In the genomic region with DNA sequence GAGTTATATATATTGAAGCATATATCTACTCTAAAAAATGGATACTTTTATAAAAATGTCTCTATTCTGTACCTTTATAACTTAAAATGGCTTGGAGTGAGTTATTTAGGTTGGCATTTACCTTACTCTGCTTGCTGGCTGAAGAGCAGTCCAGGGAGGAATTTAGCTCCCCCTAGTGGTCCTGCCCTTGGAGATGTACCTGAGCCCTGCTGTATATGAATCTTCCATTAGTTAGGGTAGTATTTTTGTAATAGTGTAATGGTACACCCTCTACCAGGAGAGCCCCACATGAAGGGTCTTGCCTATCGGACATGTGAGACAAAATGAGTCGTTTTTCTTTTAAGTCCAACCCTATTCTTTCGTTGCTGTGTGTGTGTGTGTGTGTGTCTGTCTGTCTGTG, we compare ENCODE assay signal across 9 mouse cellular contexts. TPM values are rescaled to one million over a fixed set of nuclear protein-coding genes. Genes with fewer than 3 reads are reported as not detected.
DNase-seq lines count a peak whose midpoint lies in the region; ATAC-seq and TF ChIP-seq lines count a peak whose summit lies in the region.
"Had no signal": no experiment of that assay in that cellular context is flagged by ENCODE, and none has a peak within 500 bp of the region (broad histone marks: within the 10 kb centered on the region; RNA-seq: fewer than 3 reads in every experiment).

No protein-coding gene starts in this region.

- TF ChIP-seq CTCF in lung, embryonic 14.5 days (IDR thresholded peaks at IDR 0.05; ENCODE audit: low read depth), result peak; percentile 67

- peak; percentile 41 to 50 for DNase-seq in heart, postnatal 10 days
- DNase-seq in heart, embryonic 10.5 days (ENCODE audit: low spot score), result no peak
- DNase-seq in CD4-positive, CD25-positive, alpha-beta regulatory T cell, adult 2 months (ENCODE audit: low read depth, low spot score), result peak; percentile 82
- peak; percentile 70 for DNase-seq in ZHBTc4 (ENCODE audit: low read depth, low spot score)
- peak; percentile 63 for DNase-seq in lung, embryonic 14.5 days
- peak; percentile 31 to 36 for DNase-seq in thymus, postnatal 36 days
- DNase-seq in urinary bladder, adult 18-20 months (ENCODE audit: low spot score in 2 of 2), result no peak

- no peaks in the 10 kb centered on the region for H3K9me3 ChIP-seq in heart, embryonic 10.5 days
- no peaks in the 10 kb centered on the region for H3K9me3 ChIP-seq in lung, embryonic 14.5 days (ENCODE audit: low read depth, low read length)
- H3K9me3 ChIP-seq: megakaryocyte, embryonic 14.5 days had no signal

- no peak overlapping the region for H3K27ac ChIP-seq in heart, embryonic 10.5 days
- H3K27ac ChIP-seq in lung, embryonic 14.5 days (ENCODE audit: low read depth), result no peak overlapping the region

- peaks cover 9% of the 10 kb centered on the region for H3K36me3 ChIP-seq in heart, embryonic 10.5 days
- peaks cover 28% of the 10 kb centered on the region; the same call in 1 of the 2 replicates for H3K36me3 ChIP-seq in lung, embryonic 14.5 days (ENCODE audit: insufficient read depth)

- no peak overlapping the region for H3K9ac ChIP-seq in lung, embryonic 14.5 days

- peak; percentile 70 for ATAC-seq in granulocyte monocyte progenitor cell, adult 5-6 weeks (replicated peaks; ENCODE audit: poor library complexity, severe bottlenecking)
- ATAC-seq in lung, embryonic 14.5 days (ENCODE audit: insufficient read depth), result no peak; the same call in 1 of the 2 replicates

- H3K4me2 ChIP-seq in lung, embryonic 14.5 days, result no peak overlapping the region

- no peak overlapping the region for H3K4me3 ChIP-seq in heart, embryonic 10.5 days
- no peak overlapping the region for H3K4me3 ChIP-seq in lung, embryonic 14.5 days (ENCODE audit: low read depth, low read length)
- H3K4me3 ChIP-seq: megakaryocyte, embryonic 14.5 days had no signal

- intact Hi-C loops in heart, postnatal 10 days (cut with DNase I), result loop anchor here (1.0 kb wide), 1 partner anchor 57 kb away; a partner anchor contains a TSS

- H3K4me1 ChIP-seq in heart, embryonic 10.5 days, result peaks cover 4% of the 10 kb centered on the region
- no peaks in the 10 kb centered on the region for H3K4me1 ChIP-seq in lung, embryonic 14.5 days (ENCODE audit: insufficient read depth)

- no peaks in the 10 kb centered on the region for H3K27me3 ChIP-seq in heart, embryonic 10.5 days (ENCODE audit: insufficient read depth, poor library complexity, severe bottlenecking)
- H3K27me3 ChIP-seq in lung, embryonic 14.5 days (ENCODE audit: insufficient read depth, low read length), result no peaks in the 10 kb centered on the region
- H3K27me3 ChIP-seq: megakaryocyte, embryonic 14.5 days had no signal

- 82% methylated on average over 3 of the region's 3 CpGs for WGBS in heart, embryonic 10.5 days
- 77% methylated on average over 3 of the region's 3 CpGs for WGBS in lung, embryonic 14.5 days

RNA-seq across cellular contexts. Expression of a gene that starts 11.5 kb away (rescaled TPM):
- total RNA-seq in heart, postnatal 10 days (2021), result 1 to 10 TPM; 2.4 to 3.7 TPM
- polyA plus RNA-seq in heart, embryonic 10.5 days (2016; fragmentation: Nextera tagmentation; extraction: Ambion mirVana), result 0.39 and 0.60 TPM in 2 replicates
- not detected in 2 replicates for total RNA-seq in granulocyte monocyte progenitor cell, adult 5-6 weeks (2014; fragmentation: Nextera tagmentation)
- not detected in 2 replicates for total RNA-seq in granulocyte monocyte progenitor cell, adult 5-6 weeks (2017)
- polyA plus RNA-seq in lung, embryonic 14.5 days (2014; fragmentation: Nextera tagmentation; extraction: Ambion mirVana), result 0.20 and 0.27 TPM in 2 replicates

RNA-seq across cellular contexts. Expression of a gene that starts 50.2 kb away (rescaled TPM):
- total RNA-seq in heart, postnatal 10 days (2021), result 10 to 100 TPM; 29.0 to 33.7 TPM
- 11.5 and 12.5 TPM in 2 replicates for polyA plus RNA-seq in heart, embryonic 10.5 days (2016; fragmentation: Nextera tagmentation; extraction: Ambion mirVana)
- 16.8 and 48.8 TPM in 2 replicates for total RNA-seq in granulocyte monocyte progenitor cell, adult 5-6 weeks (2014; fragmentation: Nextera tagmentation)
- total RNA-seq in granulocyte monocyte progenitor cell, adult 5-6 weeks (2017), result 12.7 and 15.7 TPM in 2 replicates
- 14.9 and 15.3 TPM in 2 replicates for polyA plus RNA-seq in lung, embryonic 14.5 days (2014; fragmentation: Nextera tagmentation; extraction: Ambion mirVana)

RNA-seq across cellular contexts. Expression of a gene that starts 57.4 kb away (rescaled TPM):
- not detected for total RNA-seq in heart, postnatal 10 days (2021)
- 0.31 and 0.40 TPM in 2 replicates for polyA plus RNA-seq in heart, embryonic 10.5 days (2016; fragmentation: Nextera tagmentation; extraction: Ambion mirVana)
- not detected in 2 replicates for total RNA-seq in granulocyte monocyte progenitor cell, adult 5-6 weeks (2014; fragmentation: Nextera tagmentation)
- not detected in 2 replicates for total RNA-seq in granulocyte monocyte progenitor cell, adult 5-6 weeks (2017)
- 0.22 and 0.31 TPM in 2 replicates for polyA plus RNA-seq in lung, embryonic 14.5 days (2014; fragmentation: Nextera tagmentation; extraction: Ambion mirVana)

Comparison
In these comparisons a context has a peak if more than half of its experiments do, and no peak if none do; other contexts are left out.
1. DNase-seq: peak in heart, postnatal 10 days (2 of 2), CD4-positive, CD25-positive, alpha-beta regulatory T cell, adult 2 months (single experiment), ZHBTc4 (single experiment), lung, embryonic 14.5 days (single experiment) and thymus, postnatal 36 days (2 of 2); none in heart, embryonic 10.5 days (single experiment) and urinary bladder, adult 18-20 months (0 of 2).